Mouse (Mus musculus) ovary, postnatal 36 days (tissue): ENCODE data around the gene Olfr224.
"Not testable (repeated sequence)": the region's sequence is repeated elsewhere in the genome, so short reads cannot be mapped to it uniquely, and the experiment has no call there.

ENCODE experiments used
- DNase-seq: peaks from one replicate; pipeline ENCODE4 v3.0.0; 2022; ENCODE audit warnings: low spot score, mixed read lengths

The Olfr224 gene

GRCm38 (mm10) chr11:58570405-58570804 is at the start of gene Olfr224:
Gene Olfr224 (minus strand): TSS chr11:58570553.
- DNase-seq: no peak

DNA sequence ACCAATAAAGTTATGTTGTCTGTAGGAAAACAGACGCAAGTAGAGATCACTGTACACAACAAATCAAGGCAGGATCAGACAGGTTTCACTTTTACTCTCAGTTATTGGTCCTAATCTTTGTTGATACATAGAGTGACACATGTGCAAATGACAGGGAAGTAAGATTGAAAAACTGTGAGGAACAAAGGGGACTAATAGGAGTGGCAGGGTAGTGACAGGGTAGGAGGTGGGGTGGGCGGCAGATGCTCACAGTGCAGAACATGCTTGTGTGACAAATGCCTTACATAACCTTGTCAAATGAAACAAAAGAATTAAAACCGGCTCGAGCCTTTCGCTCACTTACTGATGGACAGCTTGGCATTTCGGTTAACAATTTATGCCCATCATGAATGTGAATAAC is 48.4 kb upstream of the Olfr224 start:
- no peak for DNase-seq

DNA sequence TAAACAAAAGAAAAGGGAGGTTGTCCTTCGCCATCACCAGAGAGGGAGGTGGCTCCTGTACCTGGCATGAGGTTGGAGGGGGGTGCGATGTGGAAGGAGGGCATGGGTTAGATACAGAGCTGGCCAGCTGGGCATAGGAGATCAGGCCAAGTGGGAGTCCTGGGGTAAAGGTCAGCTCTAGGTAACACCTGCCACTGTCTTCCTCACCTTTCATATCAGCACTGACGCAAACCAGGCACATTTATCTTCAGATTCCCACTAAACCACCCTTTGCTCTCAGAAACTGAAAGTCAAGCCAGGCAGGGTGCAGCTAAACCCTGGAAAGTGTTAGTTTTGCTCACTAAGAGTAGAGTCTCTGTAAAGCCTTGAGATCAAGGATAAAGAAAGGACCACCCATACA is 48.0 kb upstream of the Olfr224 start:
- no peak for DNase-seq

- DNase-seq: no peak
Observed at GRCm38 (mm10) chr11:58615975-58616374, 45.6 kb upstream of the Olfr224 start, which contains the start of gene 2210407C18Rik. Gene 2210407C18Rik (minus strand): TSS chr11:58616075.

GRCm38 (mm10) chr11:58614526-58614925 is 44.2 kb upstream of the Olfr224 start:
- no peak for DNase-seq

- no peak for DNase-seq
Observed at GRCm38 (mm10) chr11:58613359-58613758, 43.0 kb upstream of the Olfr224 start.

DNA sequence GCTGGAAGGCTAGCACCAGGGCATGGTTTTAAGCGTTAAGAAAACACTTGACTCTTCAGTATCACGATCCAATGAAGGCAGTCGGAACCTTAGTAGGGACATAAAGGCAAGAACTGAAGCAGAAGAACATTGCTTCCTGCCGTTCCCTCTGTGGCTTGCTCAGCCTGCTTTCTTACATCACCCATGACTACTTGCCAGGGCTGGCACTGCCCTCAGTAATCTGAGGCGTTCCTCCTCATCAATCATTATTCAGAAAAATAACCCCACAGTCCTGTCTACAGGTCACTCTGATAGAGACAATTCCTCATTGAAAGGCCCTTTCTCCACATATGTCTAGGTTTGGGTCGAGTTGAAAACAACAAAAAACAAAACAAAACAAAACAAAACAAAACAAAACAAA is 36.7 kb upstream of the Olfr224 start:
- no peak for DNase-seq

DNA sequence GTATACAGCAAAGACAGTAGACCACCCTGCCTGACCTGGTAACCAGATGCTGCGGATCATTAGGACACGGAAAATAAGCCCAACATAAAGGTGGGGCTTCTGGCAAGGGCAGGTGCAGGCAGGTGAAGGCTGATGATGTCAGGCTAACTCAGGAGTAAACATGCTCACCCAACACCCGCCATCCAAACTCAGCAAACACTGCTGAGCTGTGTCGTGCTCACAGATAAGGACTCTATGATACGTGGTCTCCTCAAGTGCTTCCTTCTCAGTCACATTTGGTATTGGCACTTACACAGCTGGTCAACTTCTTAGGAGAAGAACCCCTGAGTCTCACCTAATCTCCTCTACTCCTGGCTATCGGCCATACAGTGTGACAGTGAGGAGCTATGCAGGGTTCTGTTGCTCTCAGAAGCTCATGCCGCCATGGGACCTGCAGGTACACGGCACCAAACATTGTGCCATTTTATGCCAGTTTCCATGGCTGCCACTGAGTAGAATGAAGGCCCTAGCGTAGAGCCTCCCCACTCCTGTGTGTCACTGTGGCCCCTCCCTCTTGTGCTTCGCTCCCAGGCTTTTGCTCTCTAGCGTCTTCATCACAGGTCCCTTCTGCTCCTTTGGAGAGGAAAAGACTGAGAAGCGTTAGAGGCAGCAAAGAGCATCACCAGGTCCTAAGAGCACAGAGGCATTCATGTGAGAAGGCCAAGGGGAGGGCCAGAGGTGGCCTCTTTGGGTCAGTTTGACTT is 36.0 kb upstream of the Olfr224 start:
- DNase-seq: no peak

GRCm38 (mm10) chr11:58605228-58605627 is 34.9 kb upstream of the Olfr224 start:
- no peak for DNase-seq

- DNase-seq: no peak
Observed at GRCm38 (mm10) chr11:58604688-58605087, 34.3 kb upstream of the Olfr224 start.

DNA sequence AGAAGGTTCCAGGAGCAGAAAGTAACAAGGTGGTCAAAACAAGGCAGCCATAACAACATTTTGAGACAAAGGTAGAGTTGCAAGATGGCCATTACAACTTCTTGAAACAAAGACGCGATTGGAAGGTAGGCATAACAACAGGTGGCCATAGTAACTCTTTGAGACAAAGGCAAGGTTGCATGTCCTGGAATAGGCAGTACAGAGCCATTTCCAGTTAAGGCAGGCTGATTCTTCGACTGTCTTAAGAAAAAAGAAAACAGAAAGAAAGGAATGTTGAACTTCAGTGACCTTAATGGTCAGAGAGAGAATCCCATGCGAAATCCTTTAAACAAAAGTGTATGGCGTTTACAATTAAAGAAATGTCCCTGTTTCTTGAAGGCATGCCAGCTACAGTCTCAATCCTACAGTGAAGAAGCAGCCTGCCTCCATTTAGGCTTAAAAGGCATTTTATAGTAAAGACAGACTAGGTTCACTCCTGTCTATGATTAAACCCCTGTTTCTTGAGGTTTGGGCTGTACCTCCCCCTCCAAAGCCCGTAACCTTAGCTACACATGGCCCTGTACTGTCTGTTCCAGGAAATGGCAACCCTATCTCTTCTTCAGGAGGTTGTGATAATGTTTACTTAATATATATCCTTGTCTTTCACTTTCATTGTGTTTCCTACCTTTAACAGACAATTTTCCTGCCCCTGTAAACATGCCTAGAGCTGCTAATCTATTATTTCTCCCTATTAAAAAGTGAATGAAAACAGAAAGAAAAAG is 32.6 kb upstream of the Olfr224 start:
- no peak for DNase-seq

GRCm38 (mm10) chr11:58602062-58602461 is 31.7 kb upstream of the Olfr224 start:
- DNase-seq: no peak

DNA sequence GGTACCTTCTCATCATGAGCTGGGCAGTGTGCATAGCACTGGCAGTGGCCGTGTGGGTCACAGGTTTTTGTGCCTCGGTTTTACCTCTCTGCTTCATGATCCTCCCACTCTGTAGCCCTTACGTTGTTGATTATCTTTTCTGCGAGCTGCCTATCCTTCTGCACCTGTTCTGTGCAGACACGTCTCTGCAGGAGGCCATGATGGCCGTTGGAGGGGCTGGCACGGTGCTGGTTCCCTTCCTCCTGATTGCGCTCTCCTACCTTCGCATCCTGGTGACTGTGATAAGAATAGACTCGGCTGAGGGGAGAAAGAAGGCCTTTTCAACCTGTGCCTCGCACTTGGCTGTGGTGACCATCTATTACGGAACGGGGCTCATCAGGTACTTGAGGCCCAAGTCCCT is 27.5 kb upstream of the Olfr224 start:
- DNase-seq: no peak

DNA sequence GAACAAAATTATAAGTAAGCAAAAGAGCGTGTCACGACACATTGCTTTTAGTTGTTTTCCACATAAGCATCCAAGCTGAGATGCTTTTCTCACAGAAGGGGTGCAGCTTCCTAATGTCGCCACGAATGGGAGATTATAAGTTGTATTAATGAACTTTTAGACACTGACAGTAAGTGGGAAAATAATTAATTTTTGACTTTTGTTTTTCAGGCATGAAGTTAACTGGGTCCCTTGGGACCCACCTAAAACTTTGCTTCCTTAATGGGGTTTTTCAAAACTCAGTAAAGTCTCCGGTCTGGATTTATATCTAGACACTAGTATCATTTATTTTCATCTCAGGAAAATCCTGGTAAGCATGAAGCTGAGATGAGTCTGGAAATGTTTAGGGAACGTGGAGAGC is 24.5 kb upstream of the Olfr224 start, which contains the start of gene Olfr324:
Olfr324 (plus strand) TSS at position 301 of the 400 bp plus-strand sequence.
- DNase-seq: no peak

- no peak for DNase-seq
Observed at GRCm38 (mm10) chr11:58588620-58589250, 18.4 kb upstream of the Olfr224 start.

DNA sequence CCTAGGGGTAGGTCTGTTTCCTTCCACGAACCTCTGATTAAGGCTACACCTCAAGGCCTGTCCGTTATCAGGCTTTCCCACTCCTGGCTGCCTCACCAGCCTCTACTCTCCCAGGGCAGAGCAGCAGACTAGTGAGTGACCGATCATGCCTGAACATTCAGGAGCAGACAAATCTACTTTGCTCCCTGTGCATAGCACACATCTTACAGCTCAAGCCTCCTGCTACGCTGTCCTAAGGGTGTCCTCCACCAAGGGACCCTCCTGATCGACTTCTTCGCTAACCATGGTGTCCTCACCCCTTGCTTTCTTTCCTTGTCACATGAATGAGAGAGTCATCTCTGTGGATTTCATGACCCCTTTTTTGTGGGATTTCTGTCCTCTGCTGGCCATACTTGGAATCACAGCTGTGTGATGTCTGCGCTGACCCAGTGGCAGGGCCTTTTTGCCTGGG is 17.6 kb upstream of the Olfr224 start:
- DNase-seq: peak; percentile 47

GRCm38 (mm10) chr11:58578636-58579035 is 8.3 kb upstream of the Olfr224 start:
- no peak for DNase-seq

DNA sequence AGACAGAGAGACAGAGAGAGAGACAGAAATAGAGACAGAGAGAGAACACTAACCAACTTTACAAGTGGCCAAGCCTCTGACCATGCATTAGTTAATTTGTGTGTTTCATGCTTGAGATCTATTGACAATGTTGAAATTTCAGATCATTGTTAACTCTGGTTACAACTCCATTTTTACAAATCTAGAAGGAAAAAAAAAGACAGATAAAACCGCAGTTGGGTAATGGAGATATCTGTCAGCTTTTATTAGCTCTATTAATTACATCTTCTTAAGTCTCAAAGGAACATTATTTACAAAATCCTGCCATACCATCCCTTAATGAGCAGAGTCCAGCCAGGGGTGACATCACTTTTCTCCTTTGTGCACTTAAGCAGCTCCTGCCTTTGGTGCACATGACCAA is 7.1 kb upstream of the Olfr224 start, which contains the start of gene Olfr325:
Olfr325 (plus strand) TSS at position 301 of the 400 bp plus-strand sequence.
- DNase-seq: no peak

GRCm38 (mm10) chr11:58555536-58555935 is 14.8 kb downstream of the Olfr224 start, which contains the start of gene Olfr328:
Gene Olfr328 (minus strand): TSS chr11:58555636.
- DNase-seq: no peak

DNA sequence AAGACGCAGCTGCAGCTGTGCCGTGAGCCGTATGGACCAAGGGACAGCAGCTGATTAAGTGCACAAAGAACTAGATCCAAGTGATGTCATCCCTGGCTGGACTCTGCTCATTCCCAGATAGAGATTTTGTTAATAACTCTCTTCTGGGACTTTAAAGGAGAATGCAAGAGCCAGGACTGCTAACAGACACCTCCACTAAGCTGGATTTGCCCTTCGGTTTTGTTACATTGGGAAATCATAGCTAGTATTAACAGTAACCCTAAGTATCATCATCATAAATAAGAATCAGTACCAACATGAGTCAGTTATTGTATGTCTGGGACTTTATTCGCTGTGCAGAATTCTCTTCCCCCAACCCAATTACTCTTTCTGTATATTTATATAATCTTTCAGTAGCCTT is 24.0 kb downstream of the Olfr224 start, which contains the start of gene Olfr329-ps:
Olfr329-ps (minus strand) TSS at position 101 of the 400 bp plus-strand sequence.
- no peak for DNase-seq

GRCm38 (mm10) chr11:58534736-58535135 is 35.6 kb downstream of the Olfr224 start, which contains the start of gene Olfr330:
Gene Olfr330 (minus strand): TSS chr11:58534836.
- DNase-seq: not testable (repeated sequence)

- DNase-seq: peak; percentile 15
Observed at GRCm38 (mm10) chr11:58519756-58520155, 50.6 kb downstream of the Olfr224 start.
